Mouse (Mus musculus) stomach, embryonic 15.5 days (tissue): ENCODE results near the gene Nupl2. TPM values are rescaled to one million over a fixed set of nuclear protein-coding genes. Genes with fewer than 3 reads are reported as not detected.
A peak's percentile ranks its signal among the peaks of the same experiment; 100 is the strongest.

ENCODE experiments used
- ATAC-seq: fragments of 200-750 bp; cut with Nextera tagmentation; 2 replicates; pipeline ENCODE4 v1.8.0; 2017; ENCODE audit warnings: low read depth, moderate number of reproducible peaks, moderate TSS enrichment; ENCODE audit not compliant: insufficient read depth, low FRiP score
- H3K27ac ChIP-seq: fragments of 300-500 bp; sonication (generic); 2 replicates; pipeline ENCODE4 v1.5.1; 2015; ENCODE audit warnings: mild to moderate bottlenecking, inconsistent platforms
- H3K27me3 ChIP-seq: fragments of 300-500 bp; sonication (generic); replicated peaks from 2 replicates; pipeline ENCODE4 v1.6.1; 2015; ENCODE audit warnings: inconsistent platforms
- H3K36me3 ChIP-seq: fragments of 300-500 bp; sonication (generic); 2 replicates; pipeline ENCODE4 v1.6.1; 2015; ENCODE audit warnings: inconsistent platforms
- H3K4me1 ChIP-seq: fragments of 300-500 bp; sonication (generic); 2 replicates; pipeline ENCODE4 v1.6.1; 2015; ENCODE audit warnings: inconsistent platforms
- H3K4me2 ChIP-seq: fragments of 300-500 bp; sonication (generic); 2 replicates; pipeline ENCODE4 v1.6.1; 2015; ENCODE audit warnings: mild to moderate bottlenecking, inconsistent platforms
- H3K4me3 ChIP-seq: fragments of 300-500 bp; sonication (generic); replicated peaks from 2 replicates; pipeline ENCODE4 v1.5.1; 2015; ENCODE audit warnings: inconsistent platforms
- H3K9ac ChIP-seq: fragments of 300-500 bp; sonication (generic); 2 replicates; pipeline ENCODE4 v1.6.1; 2015; ENCODE audit warnings: inconsistent platforms
- H3K9me3 ChIP-seq: fragments of 300-500 bp; sonication (generic); 2 replicates; pipeline ENCODE4 v1.6.1; 2016; ENCODE audit warnings: inconsistent platforms
- WGBS: fragments of 180-500 bp; shearing (Covaris S2); methylation state at CpG from one replicate; pipeline ENCODE4 v1.1.7; 2015; 5-methylcytosine and 5-hydroxymethylcytosine counted together
- polyA plus RNA-seq: library from polyadenylated mRNA; unstranded; fragments of >200 nt; fragmentation: Nextera tagmentation; extraction: Ambion mirVana; gene quantifications from 2 replicates; pipeline ENCODE4 v1.2.1, GENCODE M21; 2015

Nupl2 gene
- 12.9 and 13.5 TPM in 2 replicates for polyA plus RNA-seq

GRCm38 (mm10) chr5:24164789-24165445 lies at the start of gene Nupl2:
TSS of gene Nupl2 (plus strand) at chr5:24164963.
- H3K27ac ChIP-seq: peak within 1 kb of the TSS; percentile 68
- no peaks in the 10 kb centered on the region for H3K36me3 ChIP-seq
- H3K27me3 ChIP-seq: no peaks in the 10 kb centered on the region
- ATAC-seq: peak; percentile 98
- WGBS: under 1% methylated on average over 52 of the region's 52 CpGs
- no peaks in the 10 kb centered on the region for H3K9me3 ChIP-seq
- peak within 1 kb of the TSS; percentile 93 for H3K4me3 ChIP-seq
- peak within 1 kb of the TSS; percentile 92 for H3K9ac ChIP-seq
- H3K4me1 ChIP-seq: peaks cover 3% of the 10 kb centered on the region; the same call in 1 of the 2 replicates
- peak within 1 kb of the TSS; percentile 73 for H3K4me2 ChIP-seq

- no peaks in the 10 kb centered on the region for H3K4me1 ChIP-seq
- WGBS: 97% methylated on average over 2 of the region's 2 CpGs
- no peaks in the 10 kb centered on the region for H3K27me3 ChIP-seq
- no peak for ATAC-seq
- H3K9ac ChIP-seq: no peak overlapping the region
- no peaks in the 10 kb centered on the region for H3K36me3 ChIP-seq
- no peaks in the 10 kb centered on the region for H3K9me3 ChIP-seq
- H3K4me2 ChIP-seq: no peak overlapping the region
- H3K27ac ChIP-seq: no peak overlapping the region
- no peak overlapping the region for H3K4me3 ChIP-seq
Observed at GRCm38 (mm10) chr5:24122221-24122620, 42.5 kb upstream of the Nupl2 start.

- Histone ChIP-seq H3K9ac (no peak overlapping the region), H3K36me3 (no peaks in the 10 kb centered on the region), H3K27ac (no peak overlapping the region), H3K4me1 (no peaks in the 10 kb centered on the region), H3K27me3 (no peaks in the 10 kb centered on the region), H3K4me2 (no peak overlapping the region), H3K9me3 (no peaks in the 10 kb centered on the region), H3K4me3 (no peak overlapping the region)
- WGBS: 91% methylated on average over 1 of the region's 1 CpGs
- no peak for ATAC-seq
Observed at GRCm38 (mm10) chr5:24124175-24124574, 40.6 kb upstream of the Nupl2 start.

- WGBS: 83% methylated on average over 3 of the region's 3 CpGs
- Histone ChIP-seq H3K27ac (no peak overlapping the region), H3K4me3 (no peak overlapping the region), H3K4me2 (no peak overlapping the region), H3K4me1 (no peaks in the 10 kb centered on the region), H3K27me3 (no peaks in the 10 kb centered on the region), H3K9ac (no peak overlapping the region), H3K36me3 (no peaks in the 10 kb centered on the region), H3K9me3 (no peaks in the 10 kb centered on the region)
- ATAC-seq: no peak
Observed at GRCm38 (mm10) chr5:24124579-24125276, 40.0 kb upstream of the Nupl2 start.

- Histone ChIP-seq H3K36me3 (no peaks in the 10 kb centered on the region), H3K27ac (no peak overlapping the region), H3K9me3 (no peaks in the 10 kb centered on the region), H3K4me3 (no peak overlapping the region), H3K4me2 (no peak overlapping the region), H3K9ac (no peak overlapping the region), H3K4me1 (no peaks in the 10 kb centered on the region), H3K27me3 (no peaks in the 10 kb centered on the region)
- 76% methylated on average over 1 of the region's 1 CpGs for WGBS
- ATAC-seq: no peak
Observed at GRCm38 (mm10) chr5:24125910-24126636, 38.7 kb upstream of the Nupl2 start.

GRCm38 (mm10) chr5:24126967-24127366 lies 37.8 kb upstream of the Nupl2 start:
- Histone ChIP-seq H3K4me3 (no peak overlapping the region), H3K4me2 (no peak overlapping the region), H3K4me1 (no peaks in the 10 kb centered on the region), H3K36me3 (no peaks in the 10 kb centered on the region), H3K9me3 (no peaks in the 10 kb centered on the region), H3K9ac (no peak overlapping the region), H3K27ac (no peak overlapping the region), H3K27me3 (no peaks in the 10 kb centered on the region)
- 68% methylated on average over 4 of the region's 4 CpGs for WGBS
- no peak for ATAC-seq

GRCm38 (mm10) chr5:24146964-24147363 lies 17.8 kb upstream of the Nupl2 start:
- H3K27me3 ChIP-seq: no peaks in the 10 kb centered on the region
- H3K9ac ChIP-seq: no peak overlapping the region
- no peak overlapping the region for H3K27ac ChIP-seq
- H3K4me1 ChIP-seq: no peaks in the 10 kb centered on the region
- 88% methylated on average over 5 of the region's 5 CpGs for WGBS
- H3K9me3 ChIP-seq: no peaks in the 10 kb centered on the region
- no peak overlapping the region for H3K4me3 ChIP-seq
- ATAC-seq: no peak
- H3K36me3 ChIP-seq: peaks cover 19% of the 10 kb centered on the region
- H3K4me2 ChIP-seq: no peak overlapping the region

- H3K4me3 ChIP-seq: no peak overlapping the region
- no peak for ATAC-seq
- H3K27ac ChIP-seq: no peak overlapping the region
Observed at GRCm38 (mm10) chr5:24152199-24152598, 12.6 kb upstream of the Nupl2 start.

GRCm38 (mm10) chr5:24156774-24157173 lies 8.0 kb upstream of the Nupl2 start:
- 90% methylated on average over 6 of the region's 6 CpGs for WGBS
- H3K4me1 ChIP-seq: no peaks in the 10 kb centered on the region
- no peak overlapping the region for H3K4me2 ChIP-seq
- H3K9ac ChIP-seq: no peak overlapping the region
- no peak overlapping the region for H3K4me3 ChIP-seq
- no peaks in the 10 kb centered on the region for H3K27me3 ChIP-seq
- ATAC-seq: no peak
- H3K36me3 ChIP-seq: peaks cover 8% of the 10 kb centered on the region; the same call in 1 of the 2 replicates
- no peaks in the 10 kb centered on the region for H3K9me3 ChIP-seq
- H3K27ac ChIP-seq: no peak overlapping the region

More at GRCm38 (mm10) chr5:24152199-24152598, 12.6 kb upstream of the Nupl2 start:
- Histone ChIP-seq H3K4me2 (no peak overlapping the region), H3K9me3 (no peaks in the 10 kb centered on the region), H3K27me3 (no peaks in the 10 kb centered on the region), H3K4me1 (no peaks in the 10 kb centered on the region), H3K36me3 (peaks cover 8% of the 10 kb centered on the region; the same call in 1 of the 2 replicates), H3K9ac (no peak overlapping the region)

- 0 out of 2 replicates have a peak, but pooled peaks cover 3% of the 10 kb centered on the region for H3K36me3 ChIP-seq
- no peak overlapping the region for H3K4me3 ChIP-seq
- no peak overlapping the region for H3K27ac ChIP-seq
- H3K9ac ChIP-seq: no peak overlapping the region
- H3K4me2 ChIP-seq: no peak overlapping the region
- no peak for ATAC-seq
- no peaks in the 10 kb centered on the region for H3K9me3 ChIP-seq
- no peaks in the 10 kb centered on the region for H3K27me3 ChIP-seq
- 39% methylated on average over 5 of the region's 5 CpGs for WGBS
- H3K4me1 ChIP-seq: peaks cover 3% of the 10 kb centered on the region; the same call in 1 of the 2 replicates
Observed at GRCm38 (mm10) chr5:24167263-24167662, 2.5 kb downstream of the Nupl2 start.

GRCm38 (mm10) chr5:24169881-24170280 lies 5.1 kb downstream of the Nupl2 start:
- 0 out of 2 replicates have a peak, but pooled peaks cover 3% of the 10 kb centered on the region for H3K36me3 ChIP-seq
- H3K4me2 ChIP-seq: no peak overlapping the region
- no peak overlapping the region for H3K4me3 ChIP-seq
- no peak overlapping the region for H3K27ac ChIP-seq
- no peak overlapping the region for H3K9ac ChIP-seq
- no peaks in the 10 kb centered on the region for H3K27me3 ChIP-seq
- ATAC-seq: no peak
- H3K9me3 ChIP-seq: no peaks in the 10 kb centered on the region
- WGBS: 88% methylated on average over 6 of the region's 6 CpGs
- peaks cover 3% of the 10 kb centered on the region; the same call in 1 of the 2 replicates for H3K4me1 ChIP-seq

GRCm38 (mm10) chr5:24172092-24172491 lies 7.3 kb downstream of the Nupl2 start:
- H3K36me3 ChIP-seq: 0 out of 2 replicates have a peak, but pooled peaks cover 3% of the 10 kb centered on the region
- H3K4me2 ChIP-seq: no peak overlapping the region
- H3K9me3 ChIP-seq: no peaks in the 10 kb centered on the region
- H3K9ac ChIP-seq: no peak overlapping the region
- no peak overlapping the region for H3K27ac ChIP-seq
- ATAC-seq: no peak
- no peaks in the 10 kb centered on the region for H3K27me3 ChIP-seq
- no peak overlapping the region for H3K4me3 ChIP-seq
- H3K4me1 ChIP-seq: no peaks in the 10 kb centered on the region
